Mouse (Mus musculus): Measurements from ENCODE around the gene Grid1. TPM values are rescaled to one million over a fixed set of nuclear protein-coding genes. Genes with fewer than 3 reads are reported as not detected.
A peak's percentile ranks its signal among the peaks of the same experiment; 100 is the strongest.

The Grid1 gene
- total and polyA plus RNA-seq, 3 experiments = 0.04 TPM; not detected in 2

DNA sequence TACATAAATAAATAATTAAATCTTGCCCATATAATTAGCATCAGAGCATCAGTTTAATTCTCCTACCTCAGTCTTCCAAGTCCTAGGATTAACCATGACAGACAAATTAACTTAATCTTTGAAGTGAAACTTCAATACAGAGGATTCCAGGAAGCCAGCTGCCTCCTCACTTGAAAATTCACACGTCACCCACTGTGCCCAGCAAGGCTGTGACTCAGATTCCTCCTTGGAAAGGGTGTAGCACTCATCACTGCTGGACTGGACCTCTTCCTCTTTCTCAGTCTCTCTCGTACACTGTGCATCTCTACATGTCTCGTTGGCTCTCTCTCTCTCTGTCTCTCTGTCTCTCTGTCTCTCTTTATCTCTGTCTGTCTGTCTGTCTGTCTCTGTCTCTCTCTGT, 153.0 kb downstream of the Grid1 start:
- Histone ChIP-seq H3K27ac (no peak overlapping the region), H3K36me3 (ENCODE audit: control insufficient read depth, insufficient read depth, low read length) (no peaks in the 10 kb centered on the region), H3K4me1 (ENCODE audit: control insufficient read depth, insufficient read depth, low read length) (no peaks in the 10 kb centered on the region), H3K79me2 (replicated peaks; ENCODE audit: control insufficient read depth, insufficient read depth, low read length) (no peaks in the 10 kb centered on the region), H3K9ac (ENCODE audit: low read depth, low read length) (no peak overlapping the region), H3K4me3 (no peak overlapping the region), H3K27me3 (ENCODE audit: control insufficient read depth, insufficient read depth, low read length) (no peaks in the 10 kb centered on the region)
- intact Hi-C loops (cut with DNase I) = no loop called here
- TF ChIP-seq POLR2A (IDR thresholded peaks at IDR 0.05; ENCODE audit: insufficient read depth, low read depth, low read length) (no peak), EP300 (IDR thresholded peaks at IDR 0.05; ENCODE audit: insufficient read depth, low read depth, low read length) (no peak), CTCF (IDR thresholded peaks at IDR 0.05) (no peak)
- DNase-seq = no peak
- 68% methylated on average over 3 of the region's 3 CpGs for WGBS

DNA sequence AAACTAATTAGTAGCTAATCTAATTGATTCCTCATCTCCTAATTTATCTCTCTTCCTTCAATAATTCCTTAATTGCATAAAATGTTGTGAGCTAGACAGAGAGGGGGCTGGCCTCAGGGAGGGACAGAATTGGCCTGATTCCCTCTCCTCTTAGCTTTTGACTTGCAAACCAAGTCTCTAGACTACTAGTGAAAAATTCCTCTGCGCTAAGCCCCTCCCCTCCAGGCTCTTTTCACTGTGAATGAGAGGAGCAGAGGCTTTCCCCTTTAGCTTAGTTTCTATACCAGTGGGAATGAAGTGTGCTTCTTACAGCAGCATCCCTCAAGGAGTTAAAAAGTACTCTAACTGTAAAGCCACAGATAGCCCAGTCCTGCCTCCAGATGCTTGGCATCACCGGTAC, 160.8 kb downstream of the Grid1 start:
- no peaks in the 10 kb centered on the region for H3K27me3 ChIP-seq (ENCODE audit: control insufficient read depth, insufficient read depth, low read length)
- 33% methylated on average over 2 of the region's 2 CpGs for WGBS
- no peak for TF ChIP-seq POLR2A (IDR thresholded peaks at IDR 0.05; ENCODE audit: insufficient read depth, low read depth, low read length)
- TF ChIP-seq EP300 (IDR thresholded peaks at IDR 0.05; ENCODE audit: insufficient read depth, low read depth, low read length) = no peak
- no peak for TF ChIP-seq CTCF (IDR thresholded peaks at IDR 0.05)
- no peak overlapping the region for H3K4me3 ChIP-seq
- H3K4me1 ChIP-seq (ENCODE audit: control insufficient read depth, insufficient read depth, low read length) = no peaks in the 10 kb centered on the region
- H3K36me3 ChIP-seq (ENCODE audit: control insufficient read depth, insufficient read depth, low read length) = no peaks in the 10 kb centered on the region
- no peaks in the 10 kb centered on the region for H3K79me2 ChIP-seq (replicated peaks; ENCODE audit: control insufficient read depth, insufficient read depth, low read length)
- no peak overlapping the region for H3K27ac ChIP-seq
- no peak overlapping the region for H3K9ac ChIP-seq (ENCODE audit: low read depth, low read length)
- intact Hi-C loops (cut with DNase I) = no loop called here
- no peak for DNase-seq

DNA sequence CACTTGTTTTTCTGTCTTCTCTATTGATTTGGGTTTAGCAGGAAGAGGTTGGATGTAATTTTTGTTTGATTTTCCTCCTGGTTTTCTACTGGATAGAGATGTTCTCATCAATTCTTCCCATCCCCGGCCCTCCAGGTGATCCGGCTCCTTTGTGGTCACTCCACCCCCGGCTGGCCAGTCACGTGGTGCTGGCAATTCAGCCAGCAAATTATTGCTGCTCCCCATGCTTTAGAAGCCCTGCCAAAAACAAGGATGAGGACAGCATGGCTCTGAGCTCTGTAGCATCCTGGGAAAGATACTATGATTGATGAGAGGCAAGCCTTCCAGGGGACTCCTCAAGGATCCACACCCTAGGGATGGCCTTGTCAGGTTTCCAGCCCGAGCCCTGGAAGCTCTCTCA, 169.2 kb downstream of the Grid1 start:
- Histone ChIP-seq H3K27ac (no peak overlapping the region), H3K79me2 (replicated peaks; ENCODE audit: control insufficient read depth, insufficient read depth, low read length) (no peaks in the 10 kb centered on the region), H3K4me1 (ENCODE audit: control insufficient read depth, insufficient read depth, low read length) (no peaks in the 10 kb centered on the region), H3K9ac (ENCODE audit: low read depth, low read length) (no peak overlapping the region), H3K27me3 (ENCODE audit: control insufficient read depth, insufficient read depth, low read length) (no peaks in the 10 kb centered on the region), H3K4me3 (no peak overlapping the region), H3K36me3 (ENCODE audit: control insufficient read depth, insufficient read depth, low read length) (no peaks in the 10 kb centered on the region)
- TF ChIP-seq CTCF (IDR thresholded peaks at IDR 0.05) = no peak
- no peak for TF ChIP-seq POLR2A (IDR thresholded peaks at IDR 0.05; ENCODE audit: insufficient read depth, low read depth, low read length)
- TF ChIP-seq EP300 (IDR thresholded peaks at IDR 0.05; ENCODE audit: insufficient read depth, low read depth, low read length) = no peak
- 70% methylated on average over 5 of the region's 5 CpGs for WGBS
- intact Hi-C loops (cut with DNase I) = no loop called here
- no peak for DNase-seq

DNA sequence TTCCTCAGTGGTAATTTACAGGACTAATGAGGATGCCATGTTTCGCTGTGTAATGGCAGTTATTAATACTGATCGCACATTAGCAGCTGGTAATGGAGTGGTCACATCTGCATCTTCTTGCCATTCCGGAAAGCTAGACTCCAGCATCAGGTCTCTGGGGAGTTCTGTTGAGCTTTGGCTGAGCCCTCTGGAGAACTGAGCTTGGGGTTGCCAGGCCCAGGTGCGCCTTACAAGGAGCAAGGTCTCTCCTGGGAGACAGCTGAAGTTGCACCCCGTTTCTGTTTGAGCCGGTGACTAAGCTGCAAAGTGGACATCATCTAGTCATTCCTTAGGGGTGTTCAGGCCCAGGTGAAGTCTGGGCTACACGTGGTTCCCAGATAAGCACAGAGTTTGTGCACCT, 186.8 kb downstream of the Grid1 start:
- no peak overlapping the region for H3K4me3 ChIP-seq
- intact Hi-C loops (cut with DNase I) = no loop called here
- 82% methylated on average over 7 of the region's 7 CpGs for WGBS
- peaks cover 2% of the 10 kb centered on the region; the same call in 1 of the 2 replicates for H3K4me1 ChIP-seq (ENCODE audit: control insufficient read depth, insufficient read depth, low read length)
- H3K27ac ChIP-seq = no peak overlapping the region
- H3K79me2 ChIP-seq (replicated peaks; ENCODE audit: control insufficient read depth, insufficient read depth, low read length) = no peaks in the 10 kb centered on the region
- no peak overlapping the region for H3K9ac ChIP-seq (ENCODE audit: low read depth, low read length)
- DNase-seq = no peak
- no peaks in the 10 kb centered on the region for H3K36me3 ChIP-seq (ENCODE audit: control insufficient read depth, insufficient read depth, low read length)
- TF ChIP-seq CTCF (IDR thresholded peaks at IDR 0.05) (no peak), POLR2A (IDR thresholded peaks at IDR 0.05; ENCODE audit: insufficient read depth, low read depth, low read length) (no peak)
- no peaks in the 10 kb centered on the region for H3K27me3 ChIP-seq (ENCODE audit: control insufficient read depth, insufficient read depth, low read length)

DNA sequence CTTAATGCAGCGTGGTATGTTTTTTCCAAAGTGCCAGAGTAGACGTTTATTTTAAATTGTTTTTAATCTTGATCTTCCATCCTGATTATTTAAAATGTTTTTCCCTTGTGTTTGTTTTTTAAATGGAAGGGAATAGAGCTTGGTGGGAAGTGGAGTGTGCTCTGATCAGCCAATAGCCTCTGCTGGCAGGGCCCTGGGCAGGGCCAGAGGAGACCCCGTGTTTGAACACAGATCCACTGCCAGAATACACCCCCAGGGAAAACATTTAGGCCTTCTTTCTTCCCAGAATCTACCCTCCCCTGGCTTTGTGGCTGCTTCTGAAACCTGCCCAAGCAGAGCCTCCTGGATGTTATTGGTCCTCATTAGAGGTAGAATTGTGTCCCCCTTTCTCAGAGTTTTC, 188.8 kb downstream of the Grid1 start:
- TF ChIP-seq POLR2A (IDR thresholded peaks at IDR 0.05; ENCODE audit: insufficient read depth, low read depth, low read length) (no peak), CTCF (IDR thresholded peaks at IDR 0.05) (no peak), EP300 (IDR thresholded peaks at IDR 0.05; ENCODE audit: insufficient read depth, low read depth, low read length) (no peak)
- Histone ChIP-seq H3K27me3 (ENCODE audit: control insufficient read depth, insufficient read depth, low read length) (no peaks in the 10 kb centered on the region), H3K27ac (no peak overlapping the region), H3K4me3 (no peak overlapping the region), H3K79me2 (replicated peaks; ENCODE audit: control insufficient read depth, insufficient read depth, low read length) (no peaks in the 10 kb centered on the region), H3K4me1 (ENCODE audit: control insufficient read depth, insufficient read depth, low read length) (peaks cover 2% of the 10 kb centered on the region; the same call in 1 of the 2 replicates), H3K36me3 (ENCODE audit: control insufficient read depth, insufficient read depth, low read length) (no peaks in the 10 kb centered on the region), H3K9ac (ENCODE audit: low read depth, low read length) (no peak overlapping the region)
- no peak for DNase-seq
- WGBS = 43% methylated on average over 3 of the region's 3 CpGs
- intact Hi-C loops (cut with DNase I) = no loop called here

DNA sequence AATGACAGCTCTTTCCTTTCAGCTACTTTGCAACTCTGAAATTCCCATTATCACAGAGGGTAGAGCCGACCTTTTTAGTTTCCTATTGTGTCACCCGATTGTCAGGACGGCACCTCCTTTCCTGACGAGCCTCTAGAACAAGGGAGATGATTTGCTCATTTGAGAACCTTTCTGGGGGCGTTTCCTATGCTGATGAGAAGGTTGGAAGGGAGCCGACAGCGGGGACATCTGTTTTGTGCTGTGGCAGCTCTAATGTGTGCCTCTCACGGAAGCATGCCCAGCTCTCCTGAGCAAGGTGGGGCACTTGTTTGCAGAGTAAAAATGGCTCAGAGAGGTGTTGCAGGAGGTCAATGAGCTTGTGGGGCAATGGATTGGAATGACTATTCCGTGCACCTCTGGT, 189.2 kb downstream of the Grid1 start:
- no peak overlapping the region for H3K27ac ChIP-seq
- H3K36me3 ChIP-seq (ENCODE audit: control insufficient read depth, insufficient read depth, low read length) = no peaks in the 10 kb centered on the region
- H3K4me3 ChIP-seq = no peak overlapping the region
- H3K27me3 ChIP-seq (ENCODE audit: control insufficient read depth, insufficient read depth, low read length) = no peaks in the 10 kb centered on the region
- 11% methylated on average over 9 of the region's 9 CpGs for WGBS
- H3K9ac ChIP-seq (ENCODE audit: low read depth, low read length) = no peak overlapping the region
- no peaks in the 10 kb centered on the region for H3K79me2 ChIP-seq (replicated peaks; ENCODE audit: control insufficient read depth, insufficient read depth, low read length)
- TF ChIP-seq EP300 (IDR thresholded peaks at IDR 0.05; ENCODE audit: insufficient read depth, low read depth, low read length) = no peak
- no peak for TF ChIP-seq POLR2A (IDR thresholded peaks at IDR 0.05; ENCODE audit: insufficient read depth, low read depth, low read length)
- no peak for TF ChIP-seq CTCF (IDR thresholded peaks at IDR 0.05)
- peaks cover 2% of the 10 kb centered on the region; the same call in 1 of the 2 replicates for H3K4me1 ChIP-seq (ENCODE audit: control insufficient read depth, insufficient read depth, low read length)
- peak in 1 of 2 experiments; percentile 6 for DNase-seq
- intact Hi-C loops (cut with DNase I) = no loop called here
